Mouse (Mus musculus) left cerebral cortex, adult 2 months (tissue): ENCODE measurements around the gene Olfr1414. TPM values are rescaled to one million over a fixed set of nuclear protein-coding genes. Genes with fewer than 3 reads are reported as not detected.
"Not testable (repeated sequence)": the region's sequence is repeated elsewhere in the genome, so short reads cannot be mapped to it uniquely, and the experiment has no call there.

Experiments used
- DNase-seq, 2 experiments: peaks; one replicate each; pipeline ENCODE4 v3.0.0; 2021 to 2022; ENCODE audit warnings: low spot score in 2 of 2, mixed read lengths in 1 of 2; ENCODE audit errors: extremely low spot score in 1 of 2
- H3K27ac ChIP-seq: fragments of 200-600 bp; 2 replicates; pipeline ENCODE4 v1.8.1; 2022
- H3K4me3 ChIP-seq: fragments of 200-600 bp; 2 replicates; pipeline ENCODE4 v1.8.1; 2022
- CTCF ChIP-seq: fragments of 200-600 bp; IDR thresholded peaks from 2 replicates; pipeline ENCODE4 v1.8.1; 2022; ENCODE audit warnings: antibody characterized with exemption, mild to moderate bottlenecking, moderate library complexity
- intact Hi-C: fragments of 180-260 bp; cut with DNase I; formaldehyde crosslinking; loops from one replicate; pipeline ENCODE4 v1.15.1; 2025
- long read RNA-seq, 2 experiments: library from polyadenylated mRNA; stranded (forward); transcript quantifications; one replicate each; pipeline ENCODE4 v2.0.0; 2021; ENCODE audit warnings: borderline mapping rate in 2 of 2
- total RNA-seq, 2 experiments: library from RNA; stranded (reverse); gene quantifications; 2 replicates each; pipeline ENCODE4 v1.2.3; 2021

The Olfr1414 gene
- total RNA-seq: not detected
- long read RNA-seq, experiment 1: 0 reads
- long read RNA-seq, experiment 2: 0 reads

GRCm38 (mm10) chr1:92518561-92518960, at the start of gene Olfr1414:
TSS of gene Olfr1414 (minus strand) at chr1:92518661.
- no peak for DNase-seq
- Histone ChIP-seq H3K4me3 (no peak within 1 kb of the TSS), H3K27ac (no peak within 1 kb of the TSS)
- no peak for TF ChIP-seq CTCF
- intact Hi-C loops: no loop called here

GRCm38 (mm10) chr1:92545929-92546328, 27.5 kb upstream of the Olfr1414 start:
- H3K27ac ChIP-seq: no peak overlapping the region
- no peak overlapping the region for H3K4me3 ChIP-seq
- DNase-seq: no peak
- intact Hi-C loops: no loop called here
- TF ChIP-seq CTCF: no peak

- intact Hi-C loops: no loop called here
- H3K27ac ChIP-seq: no peak overlapping the region
- H3K4me3 ChIP-seq: no peak overlapping the region
- DNase-seq: no peak
- no peak for TF ChIP-seq CTCF
Observed at GRCm38 (mm10) chr1:92539071-92539470, 20.6 kb upstream of the Olfr1414 start.

- Histone ChIP-seq H3K4me3 (no peak overlapping the region), H3K27ac (no peak overlapping the region)
- no peak for DNase-seq
- TF ChIP-seq CTCF: no peak
- intact Hi-C loops: no loop called here
Observed at GRCm38 (mm10) chr1:92536972-92537371, 18.5 kb upstream of the Olfr1414 start.

GRCm38 (mm10) chr1:92523764-92524163, 5.3 kb upstream of the Olfr1414 start:
- no peak for DNase-seq
- intact Hi-C loops: loop anchor here (5.0 kb wide), 1 partner anchor 374 kb away; no protein-coding TSS in a partner anchor
- no peak overlapping the region for H3K4me3 ChIP-seq
- no peak overlapping the region for H3K27ac ChIP-seq
- TF ChIP-seq CTCF: no peak

GRCm38 (mm10) chr1:92521376-92521775, 2.9 kb upstream of the Olfr1414 start:
- Histone ChIP-seq H3K27ac (no peak overlapping the region), H3K4me3 (no peak overlapping the region)
- intact Hi-C loops: loop anchor here (1.0 to 5.0 kb wide), 4 partner anchors 89 to 376 kb away; partner anchors contain the start of gene Otos
- TF ChIP-seq CTCF: peak; percentile 73
- DNase-seq: peak; percentile 34 to 53

- H3K27ac ChIP-seq: no peak overlapping the region
- peak; percentile 22 to 37 for DNase-seq
- no peak overlapping the region for H3K4me3 ChIP-seq
- intact Hi-C loops: no loop called here
- no peak for TF ChIP-seq CTCF
Observed at GRCm38 (mm10) chr1:92519046-92519445, 585 bp upstream of the Olfr1414 start.

- Histone ChIP-seq H3K4me3 (no peak overlapping the region), H3K27ac (no peak overlapping the region)
- intact Hi-C loops: no loop called here
- no peak for TF ChIP-seq CTCF
- no peak for DNase-seq
Observed at GRCm38 (mm10) chr1:92515390-92515789, 3.1 kb downstream of the Olfr1414 start.

GRCm38 (mm10) chr1:92511646-92512045, 6.8 kb downstream of the Olfr1414 start:
- DNase-seq, H3K27ac ChIP-seq, intact Hi-C loops, H3K4me3 ChIP-seq: not testable (repeated sequence)

- intact Hi-C loops: no loop called here
- no peak for DNase-seq
- Histone ChIP-seq H3K27ac (no peak within 1 kb of the TSS), H3K4me3 (no peak within 1 kb of the TSS)
- no peak for TF ChIP-seq CTCF
Observed at GRCm38 (mm10) chr1:92496001-92496400, 22.5 kb downstream of the Olfr1414 start, which contains the start of gene Olfr1415. TSS of gene Olfr1415 (minus strand) at chr1:92496101.

- H3K27ac ChIP-seq: no peak within 1 kb of the TSS
- no peak for TF ChIP-seq CTCF
- intact Hi-C loops: no loop called here
- DNase-seq: no peak
- H3K4me3 ChIP-seq: no peak within 1 kb of the TSS
Observed at GRCm38 (mm10) chr1:92485013-92485412, 33.4 kb downstream of the Olfr1414 start, which contains the start of gene Olfr1416. TSS of gene Olfr1416 (minus strand) at chr1:92485113.

GRCm38 (mm10) chr1:92474066-92474578, 44.3 kb downstream of the Olfr1414 start:
- TF ChIP-seq CTCF: no peak
- intact Hi-C loops: no loop called here
- Histone ChIP-seq H3K27ac (peak overlapping the region; percentile 87), H3K4me3 (peak overlapping the region; percentile 99)
- no peak for DNase-seq
